8 mouse cellular contexts compared by ENCODE assay signal in genomic region chr16:20097711-20098374, GRCm38 (mm10). TPM values are rescaled to one million over a fixed set of nuclear protein-coding genes. Genes with fewer than 3 reads are reported as not detected.
A peak's percentile ranks its signal among the peaks of the same experiment; 100 is the strongest.
DNase-seq lines count a peak whose midpoint lies in the region; ATAC-seq and TF ChIP-seq lines count a peak whose summit lies in the region.

No protein-coding gene starts in this region.

- H3K4me3 ChIP-seq in ES-Bruce4 (ENCODE audit: low read depth, low read length): peak overlapping the region; percentile 89
- H3K4me3 ChIP-seq in forebrain, embryonic 14.5 days (ENCODE audit: low read depth, low read length): peak overlapping the region; percentile 96
- H3K4me3 ChIP-seq in lung, adult 2 months (replicated peaks; ENCODE audit: extremely low read depth, low read depth, low read length): peak overlapping the region; percentile 95

- peak; percentile 53; the same call in 1 of the 2 replicates for TF ChIP-seq EP300 in ES-Bruce4 (IDR thresholded peaks at IDR 0.05; ENCODE audit: insufficient read depth, low read depth, low read length)

- H3K27me3 ChIP-seq in ES-Bruce4 (ENCODE audit: control insufficient read depth, insufficient read depth, low read length, poor library complexity, severe bottlenecking): no peaks in the 10 kb centered on the region
- no peaks in the 10 kb centered on the region for H3K27me3 ChIP-seq in forebrain, embryonic 14.5 days (replicated peaks; ENCODE audit: control insufficient read depth, insufficient read depth, low read length)

- peaks cover 5% of the 10 kb centered on the region for H3K9me3 ChIP-seq in ES-Bruce4 (replicated peaks; ENCODE audit: control insufficient read depth, insufficient read depth, low read length, poor library complexity, severe bottlenecking)
- H3K9me3 ChIP-seq in forebrain, embryonic 14.5 days (replicated peaks; ENCODE audit: control insufficient read depth, low read length): no peaks in the 10 kb centered on the region; the same call in 1 of the 2 replicates

- no peak for TF ChIP-seq CTCF in ES-Bruce4 (IDR thresholded peaks at IDR 0.05; ENCODE audit: low read depth, low read length)
- TF ChIP-seq CTCF in lung, adult 2 months (IDR thresholded peaks at IDR 0.05; ENCODE audit: insufficient read depth, low read length): no peak

- H3K36me3 ChIP-seq in ES-Bruce4 (ENCODE audit: control insufficient read depth, insufficient read depth, low read length, poor library complexity, severe bottlenecking): no peaks in the 10 kb centered on the region; the same call in 1 of the 2 replicates
- H3K36me3 ChIP-seq in forebrain, embryonic 14.5 days (ENCODE audit: control insufficient read depth, insufficient read depth, low read length): peaks cover 7% of the 10 kb centered on the region; the same call in 1 of the 2 replicates

- peak overlapping the region; percentile 39 for H3K27ac ChIP-seq in ES-Bruce4 (ENCODE audit: insufficient read depth, low read length)
- H3K27ac ChIP-seq in forebrain, embryonic 14.5 days (ENCODE audit: low read depth, low read length): peak overlapping the region; percentile 99

- WGBS in forebrain, embryonic 14.5 days: under 1% methylated on average over 61 of the region's 61 CpGs
- under 1% methylated on average over 61 of the region's 61 CpGs for WGBS in lung, adult 2 months

- H3K9ac ChIP-seq in ES-Bruce4 (ENCODE audit: low read depth, poor library complexity, severe bottlenecking): peak overlapping the region; percentile 76
- peak overlapping the region; percentile 99 for H3K9ac ChIP-seq in forebrain, embryonic 14.5 days (ENCODE audit: low read length)

- TF ChIP-seq POLR2A in ES-Bruce4 (IDR thresholded peaks at IDR 0.05; ENCODE audit: insufficient read depth, low read length): peak; percentile 33
- TF ChIP-seq POLR2A in lung, adult 2 months (IDR thresholded peaks at IDR 0.05; ENCODE audit: borderline replicate concordance, extremely low read depth, low read depth, low read length): peak; percentile 38; the same call in 1 of the 2 replicates

- no peaks in the 10 kb centered on the region for H3K4me1 ChIP-seq in ES-Bruce4 (ENCODE audit: control insufficient read depth, insufficient read depth, low read length)
- H3K4me1 ChIP-seq in forebrain, embryonic 14.5 days (ENCODE audit: control insufficient read depth, insufficient read depth, low read length): peaks cover 3% of the 10 kb centered on the region; the same call in 1 of the 2 replicates
- H3K4me1 ChIP-seq in lung, adult 2 months (ENCODE audit: control insufficient read depth, insufficient read depth, low read length): peaks cover 7% of the 10 kb centered on the region

- DNase-seq in forebrain, embryonic 14.5 days (ENCODE audit: low spot score): peak; percentile 89
- DNase-seq in heart, postnatal 25 days (ENCODE audit: low spot score): peak; percentile 93
- DNase-seq in layer of hippocampus, adult 18-20 months (ENCODE audit: low spot score in 2 of 2): peak; percentile 87 to 91
- DNase-seq in lung, adult 2 months: peak; percentile 93
- peak; percentile 92 to 95 for DNase-seq in thymus, adult 18-20 months

- peak; percentile 80 for ATAC-seq in cerebellum, adult (ENCODE audit: insufficient number of reproducible peaks, low FRiP score, low TSS enrichment)
- ATAC-seq in forebrain, embryonic 14.5 days: peak; percentile 86
- peak; percentile 78 for ATAC-seq in neutrophil, adult 5-6 weeks (ENCODE audit: extremely low read depth, insufficient number of reproducible peaks, low FRiP score, poor library complexity, severe bottlenecking)

- H3K4me2 ChIP-seq in forebrain, embryonic 14.5 days (ENCODE audit: low read length): peak overlapping the region; percentile 65

- intact Hi-C loops in heart, postnatal 25 days (cut with DNase I): loop anchor here (5.0 to 10.0 kb wide), 3 partner anchors 116 to 373 kb away; partner anchors contain the start of gene Klhl6

RNA-seq across cellular contexts. Expression of gene Klhl24, which starts 0.5 kb away (rescaled TPM):
- 96.1 and 113 TPM in 2 replicates for polyA plus RNA-seq in ES-Bruce4 (2011; ENCODE audit: insufficient read depth, insufficient read length, low read depth, missing spikeins)
- polyA plus RNA-seq in forebrain, embryonic 14.5 days (2014; fragmentation: Nextera tagmentation; extraction: Ambion mirVana): 70.8 and 82.2 TPM in 2 replicates
- total RNA-seq in heart, postnatal 25 days (2021): 100 to 1,000 TPM; 273 to 285 TPM
- 10 to 100 TPM; 78.8 to 79.7 TPM for total RNA-seq in layer of hippocampus, adult 18-20 months (2021)
- 17.4 and 27.0 TPM in 2 replicates for polyA plus RNA-seq in lung, adult 2 months (2012; rRNA removed)
- total RNA-seq in neutrophil, adult 5-6 weeks (2017): 242 and 277 TPM in 2 replicates

RNA-seq across cellular contexts. Expression of gene Yeats2, which starts 43.0 kb away (rescaled TPM):
- 92.7 and 112 TPM in 2 replicates for polyA plus RNA-seq in ES-Bruce4 (2011; ENCODE audit: insufficient read depth, insufficient read length, low read depth, missing spikeins)
- 15.5 and 19.5 TPM in 2 replicates for polyA plus RNA-seq in forebrain, embryonic 14.5 days (2014; fragmentation: Nextera tagmentation; extraction: Ambion mirVana)
- 10 to 100 TPM; 10.7 to 12.0 TPM for total RNA-seq in heart, postnatal 25 days (2021)
- total RNA-seq in layer of hippocampus, adult 18-20 months (2021): 10 to 100 TPM; 34.1 to 36.2 TPM
- 21.1 and 26.4 TPM in 2 replicates for polyA plus RNA-seq in lung, adult 2 months (2012; rRNA removed)
- 21.0 and 21.1 TPM in 2 replicates for total RNA-seq in neutrophil, adult 5-6 weeks (2017)

Comparison
In these comparisons a context has a peak if more than half of its experiments do, and no peak if none do; other contexts are left out.
1. Peak in every context shown above with its lines: DNase-seq, ATAC-seq, H3K4me3 ChIP-seq and H3K27ac ChIP-seq.